Mouse (Mus musculus) cortical plate, adult 2 months (tissue): Measurements from ENCODE around the gene Map3k12. TPM values are rescaled to one million over a fixed set of nuclear protein-coding genes. Genes with fewer than 3 reads are reported as not detected.

Experiments
- H3K27ac ChIP-seq: fragments of 200-500 bp; 2 replicates; pipeline ENCODE4 v1.5.1; 2012; ENCODE audit warnings: low read length, control low read depth, inconsistent platforms; ENCODE audit not compliant: insufficient read depth
- H3K4me1 ChIP-seq: fragments of 200-500 bp; 2 replicates; pipeline ENCODE4 v1.6.1; 2011; ENCODE audit warnings: low read length; ENCODE audit not compliant: control insufficient read depth, insufficient read depth
- H3K4me3 ChIP-seq: fragments of 200-500 bp; 2 replicates; pipeline ENCODE4 v1.5.1; 2011; ENCODE audit warnings: mild to moderate bottlenecking, low read length, control low read depth; ENCODE audit not compliant: insufficient read depth
- CTCF ChIP-seq: fragments of 200-500 bp; IDR thresholded peaks from 2 replicates; pipeline ENCODE4 v1.5.1; 2011; ENCODE audit warnings: mild to moderate bottlenecking, control low read depth, low read length; ENCODE audit not compliant: insufficient read depth; ENCODE audit errors: extremely low read depth
- POLR2A ChIP-seq: fragments of 200-500 bp; IDR thresholded peaks from 2 replicates; pipeline ENCODE4 v1.6.1; 2011; ENCODE audit warnings: mild to moderate bottlenecking, low read length, control low read depth; ENCODE audit not compliant: insufficient read depth; ENCODE audit errors: extremely low read depth
- polyA plus RNA-seq: library from polyadenylated mRNA; depleted of rRNA; stranded (reverse); fragments of >200 nt; gene quantifications from 2 replicates; pipeline ENCODE4 v1.2.3, GENCODE M21; 2012; rRNA removed

The Map3k12 gene
- polyA plus RNA-seq, 1 experiment = 98.9 TPM

GRCm38 (mm10) chr15:102455993-102456392 lies 60.9 kb downstream of the Map3k12 start:
- Histone ChIP-seq H3K4me1 (no peaks in the 10 kb centered on the region), H3K27ac (no peak overlapping the region), H3K4me3 (no peak overlapping the region)
- TF ChIP-seq POLR2A (no peak), CTCF (peak; percentile 29)

- no peaks in the 10 kb centered on the region for H3K4me1 ChIP-seq
- H3K27ac ChIP-seq = no peak overlapping the region
- TF ChIP-seq POLR2A (no peak), CTCF (no peak)
- H3K4me3 ChIP-seq = no peak overlapping the region
Measured at GRCm38 (mm10) chr15:102451666-102452430, 65.0 kb downstream of the Map3k12 start.

DNA sequence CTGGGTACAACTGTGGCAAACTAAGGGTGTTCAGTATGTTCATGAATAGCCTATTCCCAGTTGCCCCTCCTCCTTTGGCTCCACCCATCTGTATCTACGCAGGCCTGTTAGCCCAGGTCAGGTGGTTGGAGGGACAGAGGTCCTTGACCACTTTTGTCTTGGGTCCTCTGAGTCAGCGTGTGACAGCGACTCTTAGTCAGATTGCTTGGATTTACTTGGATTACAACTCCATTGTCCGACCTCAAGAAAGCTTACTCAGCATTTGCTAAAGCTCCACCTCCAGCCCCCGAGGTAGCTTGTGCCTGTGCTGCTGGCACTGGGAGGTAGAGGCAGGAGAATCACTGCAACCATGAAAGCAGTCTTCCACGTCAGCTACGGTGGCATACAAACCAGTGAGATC lies 65.9 kb downstream of the Map3k12 start:
- Histone ChIP-seq H3K4me3 (no peak overlapping the region), H3K4me1 (no peaks in the 10 kb centered on the region), H3K27ac (no peak overlapping the region)
- no peak for TF ChIP-seq CTCF

GRCm38 (mm10) chr15:102449366-102449765 lies 67.5 kb downstream of the Map3k12 start:
- no peak overlapping the region for H3K4me3 ChIP-seq
- H3K4me1 ChIP-seq = no peaks in the 10 kb centered on the region
- TF ChIP-seq CTCF = no peak
- no peak for TF ChIP-seq POLR2A
- H3K27ac ChIP-seq = no peak overlapping the region

Other genes with a start within 250 kb of the Map3k12 start
- gene Gm9918, start 246.5 kb downstream of the Map3k12 start, polyA plus RNA-seq = 0.04 and 0.15 TPM in 2 replicates
- gene Mfsd5, start 237.6 kb downstream of the Map3k12 start, polyA plus RNA-seq = 54.0 and 55.5 TPM in 2 replicates
- 0.52 and 1.6 TPM in 2 replicates for gene Espl1, start 220.8 kb downstream of the Map3k12 start, polyA plus RNA-seq
- gene Pfdn5, start 190.9 kb downstream of the Map3k12 start, polyA plus RNA-seq = 466 and 495 TPM in 2 replicates
- gene Myg1, start 185.4 kb downstream of the Map3k12 start, polyA plus RNA-seq = 87.0 and 92.7 TPM in 2 replicates
- gene Aaas, start 166.3 kb downstream of the Map3k12 start, polyA plus RNA-seq = 20.2 and 23.2 TPM in 2 replicates
- 1.6 and 2.3 TPM in 2 replicates for gene Sp7, start 149.9 kb downstream of the Map3k12 start, polyA plus RNA-seq
- gene Sp1, start 110.9 kb downstream of the Map3k12 start, polyA plus RNA-seq = 10.3 and 10.5 TPM in 2 replicates
- 1.2 and 1.4 TPM in 2 replicates for gene Amhr2, start 71.7 kb downstream of the Map3k12 start, polyA plus RNA-seq
- gene Prr13, start 58.0 kb downstream of the Map3k12 start, polyA plus RNA-seq = 85.6 and 90.3 TPM in 2 replicates
- 415 and 432 TPM in 2 replicates for gene Pcbp2, start 46.5 kb downstream of the Map3k12 start, polyA plus RNA-seq
- gene Gm10337, start 13.3 kb downstream of the Map3k12 start, polyA plus RNA-seq = not detected in 2 replicates
- 62.7 and 74.0 TPM in 2 replicates for gene Tarbp2, start 1.1 kb upstream of the Map3k12 start, polyA plus RNA-seq
- 5.8 and 6.1 TPM in 2 replicates for gene Npff, start 7.9 kb upstream of the Map3k12 start, polyA plus RNA-seq
- gene Gm28047, start 108.0 kb upstream of the Map3k12 start, polyA plus RNA-seq = not detected in 2 replicates
- 50.2 and 50.7 TPM in 2 replicates for gene Atf7, start 108.4 kb upstream of the Map3k12 start, polyA plus RNA-seq
- 293 and 296 TPM in 2 replicates for gene Atp5g2, start 155.3 kb upstream of the Map3k12 start, polyA plus RNA-seq
- 62.5 and 67.0 TPM in 2 replicates for gene Calcoco1, start 205.1 kb upstream of the Map3k12 start, polyA plus RNA-seq